ENCODE assay signal across 8 mouse cellular contexts in genomic region chr6:49208935-49209334, GRCm38 (mm10). TPM values are rescaled to one million over a fixed set of nuclear protein-coding genes. Genes with fewer than 3 reads are reported as not detected.
DNase-seq lines count a peak whose midpoint lies in the region; ATAC-seq lines count a peak whose summit lies in the region.

No protein-coding gene starts in this region.

- H3K36me3 ChIP-seq in midbrain, embryonic 14.5 days (ENCODE audit: control insufficient read depth, insufficient read depth, low read length), result peaks cover 20% of the 10 kb centered on the region
- peaks cover 58% of the 10 kb centered on the region for H3K36me3 ChIP-seq in midbrain, embryonic 10.5 days
- H3K36me3 ChIP-seq in heart, embryonic 15.5 days, result peaks cover 7% of the 10 kb centered on the region
- H3K36me3 ChIP-seq in macrophage (ENCODE audit: inconsistent target), result no peaks in the 10 kb centered on the region

- H3K79me2 ChIP-seq in macrophage (ENCODE audit: inconsistent target), result no peaks in the 10 kb centered on the region

- peak; percentile 37 for DNase-seq in embryo, embryonic 10 days (ENCODE audit: low spot score)
- DNase-seq in embryo, embryonic 9.5 days (ENCODE audit: extremely low spot score), result no peak
- DNase-seq in midbrain, embryonic 14.5 days, result peak; percentile 46
- DNase-seq in midbrain, embryonic 10.5 days (ENCODE audit: low spot score), result no peak
- DNase-seq in cerebellum, postnatal 36 days, result no peak

- no peak for ATAC-seq in midbrain, embryonic 14.5 days (ENCODE audit: low FRiP score, low TSS enrichment)
- ATAC-seq in heart, embryonic 15.5 days (replicated peaks; ENCODE audit: insufficient number of reproducible peaks, insufficient read depth, low FRiP score, low read depth), result no peak; the same call in 1 of the 2 replicates
- ATAC-seq in monocyte, adult 5-6 weeks (replicated peaks; ENCODE audit: insufficient number of reproducible peaks, low FRiP score, low TSS enrichment, poor library complexity, severe bottlenecking), result no peak

- no peak overlapping the region for H3K4me3 ChIP-seq in midbrain, embryonic 14.5 days (replicated peaks; ENCODE audit: low read depth, low read length)
- H3K4me3 ChIP-seq in midbrain, embryonic 10.5 days, result no peak overlapping the region
- H3K4me3 ChIP-seq in heart, embryonic 15.5 days, result peak overlapping the region; percentile 32
- peak overlapping the region; percentile 2; the same call in 1 of the 2 replicates for H3K4me3 ChIP-seq in macrophage (ENCODE audit: inconsistent target)

- H3K27me3 ChIP-seq in midbrain, embryonic 14.5 days (ENCODE audit: control insufficient read depth, insufficient read depth, low read length), result no peaks in the 10 kb centered on the region
- H3K27me3 ChIP-seq in midbrain, embryonic 10.5 days (ENCODE audit: low read depth, poor library complexity, severe bottlenecking), result no peaks in the 10 kb centered on the region
- H3K27me3 ChIP-seq in heart, embryonic 15.5 days, result no peaks in the 10 kb centered on the region

- WGBS in midbrain, embryonic 14.5 days, result 82% methylated on average over 5 of the region's 5 CpGs
- 87% methylated on average over 5 of the region's 5 CpGs for WGBS in midbrain, embryonic 10.5 days
- 62% methylated on average over 5 of the region's 5 CpGs for WGBS in heart, embryonic 15.5 days
- WGBS in macrophage (ENCODE audit: missing documents), result 69% methylated on average over 5 of the region's 5 CpGs

- no peak overlapping the region for H3K27ac ChIP-seq in midbrain, embryonic 14.5 days (replicated peaks; ENCODE audit: low read depth, low read length)
- H3K27ac ChIP-seq in midbrain, embryonic 10.5 days (replicated peaks), result no peak overlapping the region
- peak overlapping the region; percentile 82 for H3K27ac ChIP-seq in heart, embryonic 15.5 days
- peak overlapping the region; percentile 40 for H3K27ac ChIP-seq in macrophage

- no peak overlapping the region for H3K4me2 ChIP-seq in midbrain, embryonic 14.5 days (ENCODE audit: low read length)
- peak overlapping the region; percentile 60 for H3K4me2 ChIP-seq in heart, embryonic 15.5 days

- H3K9ac ChIP-seq in midbrain, embryonic 14.5 days (replicated peaks; ENCODE audit: low read length), result no peak overlapping the region
- H3K9ac ChIP-seq in heart, embryonic 15.5 days, result peak overlapping the region; percentile 17; the same call in 1 of the 2 replicates

- no peaks in the 10 kb centered on the region for H3K9me3 ChIP-seq in midbrain, embryonic 14.5 days (ENCODE audit: control insufficient read depth, low read length)
- no peaks in the 10 kb centered on the region for H3K9me3 ChIP-seq in midbrain, embryonic 10.5 days (replicated peaks)
- no peaks in the 10 kb centered on the region for H3K9me3 ChIP-seq in heart, embryonic 15.5 days (replicated peaks)

- H3K4me1 ChIP-seq in midbrain, embryonic 14.5 days (ENCODE audit: control insufficient read depth, insufficient read depth, low read length), result peaks cover 29% of the 10 kb centered on the region
- H3K4me1 ChIP-seq in midbrain, embryonic 10.5 days, result peaks cover 45% of the 10 kb centered on the region
- H3K4me1 ChIP-seq in heart, embryonic 15.5 days (replicated peaks), result peaks cover 59% of the 10 kb centered on the region

RNA-seq across cellular contexts. Expression of gene Igf2bp3, which starts 5.8 kb away (rescaled TPM):
- polyA plus RNA-seq in midbrain, embryonic 14.5 days (2014; fragmentation: Nextera tagmentation; extraction: Ambion mirVana), result 24.7 and 39.2 TPM in 2 replicates
- 134 and 148 TPM in 2 replicates for polyA plus RNA-seq in midbrain, embryonic 10.5 days (2016; fragmentation: Nextera tagmentation; extraction: Ambion mirVana)
- 33.0 and 33.4 TPM in 2 replicates for polyA plus RNA-seq in heart, embryonic 15.5 days (2015; fragmentation: Nextera tagmentation; extraction: Ambion mirVana)
- 10 to 100 TPM in 14 of 26 experiments, 1 to 10 TPM in 12; 4.0 to 47.6 (median 10.5) TPM for total RNA-seq in macrophage (2018; cell fraction: chromatin; rRNA removed)
- total RNA-seq in macrophage (2018; cell fraction: cytosol; rRNA removed), result 1 to 10 TPM; 1.7 to 4.1 (median 2.9) TPM
- 10 to 100 TPM in 2 of 26 experiments, 1 to 10 TPM in 24; 1.8 to 18.5 (median 3.6) TPM for total RNA-seq in macrophage (2018; cell fraction: nucleus; rRNA removed)
- polyA plus RNA-seq in macrophage (2018), result 1.4 to 4.0 TPM (median 3.2 TPM) in 3 replicates
- total RNA-seq in monocyte, adult 5-6 weeks (2017), result 0.19 to 0.29 TPM in 2 of 3 replicates, not detected in the other

RNA-seq across cellular contexts. Expression of gene Tra2a, which starts 54.9 kb away (rescaled TPM):
- 58.0 and 105 TPM in 2 replicates for polyA plus RNA-seq in midbrain, embryonic 14.5 days (2014; fragmentation: Nextera tagmentation; extraction: Ambion mirVana)
- polyA plus RNA-seq in midbrain, embryonic 10.5 days (2016; fragmentation: Nextera tagmentation; extraction: Ambion mirVana), result 121 and 126 TPM in 2 replicates
- polyA plus RNA-seq in heart, embryonic 15.5 days (2015; fragmentation: Nextera tagmentation; extraction: Ambion mirVana), result 55.5 and 59.6 TPM in 2 replicates
- total RNA-seq in macrophage (2018; cell fraction: chromatin; rRNA removed), result 100 to 1,000 TPM; 226 to 536 (median 306) TPM
- 10 to 100 TPM; 27.4 to 80.5 (median 43.0) TPM for total RNA-seq in macrophage (2018; cell fraction: cytosol; rRNA removed)
- total RNA-seq in macrophage (2018; cell fraction: nucleus; rRNA removed), result 100 to 1,000 TPM; 175 to 729 (median 290) TPM
- 54.9 to 74.0 TPM (median 70.4 TPM) in 3 replicates for polyA plus RNA-seq in macrophage (2018)
- 185 to 235 TPM (median 209 TPM) in 3 replicates for total RNA-seq in monocyte, adult 5-6 weeks (2017)

Comparison
In these comparisons a context has a peak if more than half of its experiments do, and no peak if none do; other contexts are left out.
1. DNase-seq: peak in embryo, embryonic 10 days (single experiment) and midbrain, embryonic 14.5 days (single experiment); none in embryo, embryonic 9.5 days (single experiment), midbrain, embryonic 10.5 days (single experiment) and cerebellum, postnatal 36 days (0 of 2).
2. H3K27ac ChIP-seq: peak in heart, embryonic 15.5 days (single experiment) and macrophage (single experiment); none in midbrain, embryonic 14.5 days (single experiment) and midbrain, embryonic 10.5 days (single experiment).
3. H3K4me3 ChIP-seq: peak in heart, embryonic 15.5 days (single experiment) and macrophage (single experiment); none in midbrain, embryonic 14.5 days (single experiment) and midbrain, embryonic 10.5 days (single experiment).